Mouse (Mus musculus): ENCODE data around the gene Mdfi.

DNA sequence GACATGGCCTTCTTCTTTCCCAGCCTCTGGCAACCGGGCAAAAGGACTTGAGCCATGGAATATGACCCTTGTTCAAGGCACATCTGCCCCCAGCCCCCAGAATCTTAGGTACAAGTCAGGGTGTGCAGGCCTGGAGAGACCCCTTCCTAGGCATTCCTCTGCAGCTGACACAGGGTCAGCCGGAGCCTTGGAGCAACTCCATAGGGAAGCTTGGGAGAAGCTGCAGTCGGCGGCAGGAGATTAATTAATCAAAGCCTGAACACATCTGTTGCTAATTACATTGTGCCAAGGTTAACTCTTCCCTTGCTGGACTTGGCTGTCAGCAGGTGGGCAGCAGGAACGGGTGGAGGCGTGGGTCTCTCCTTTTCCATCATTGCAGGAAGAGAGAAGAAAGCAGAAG is 20.0 kb downstream of the Mdfi start:
- TF ChIP-seq POLR2A (IDR thresholded peaks at IDR 0.05; ENCODE audit: borderline replicate concordance, extremely low read depth, low read depth, low read length): no peak
- TF ChIP-seq CTCF (IDR thresholded peaks at IDR 0.05; ENCODE audit: insufficient read depth, low read length): no peak

All from lung, adult 2 months (tissue).